Mouse (Mus musculus): ENCODE measurements around the gene H6pd.

- TF ChIP-seq POLR2A (IDR thresholded peaks at IDR 0.05; ENCODE audit: low read depth, low read length) (no peak), CTCF (IDR thresholded peaks at IDR 0.05; ENCODE audit: extremely low read depth, insufficient read length, insufficient replicate concordance, low read depth, low read length) (no peak)
Observed at GRCm38 (mm10) chr4:149935470-149935869, 73.4 kb downstream of the H6pd start.
